Mouse (Mus musculus) erythroblast, embryonic 14.5 days (primary cell): ENCODE measurements around the gene Cdh23.

Experiments
- GATA1 ChIP-seq: IDR thresholded peaks from 2 replicates; pipeline ENCODE4 v1.6.1; 2012; ENCODE audit warnings: low read length, inconsistent platforms, mixed read lengths
- TAL1 ChIP-seq: IDR thresholded peaks from 3 replicates; pipeline ENCODE4 v1.6.1; 2012; ENCODE audit warnings: low read length, inconsistent platforms, mixed read lengths

DNA sequence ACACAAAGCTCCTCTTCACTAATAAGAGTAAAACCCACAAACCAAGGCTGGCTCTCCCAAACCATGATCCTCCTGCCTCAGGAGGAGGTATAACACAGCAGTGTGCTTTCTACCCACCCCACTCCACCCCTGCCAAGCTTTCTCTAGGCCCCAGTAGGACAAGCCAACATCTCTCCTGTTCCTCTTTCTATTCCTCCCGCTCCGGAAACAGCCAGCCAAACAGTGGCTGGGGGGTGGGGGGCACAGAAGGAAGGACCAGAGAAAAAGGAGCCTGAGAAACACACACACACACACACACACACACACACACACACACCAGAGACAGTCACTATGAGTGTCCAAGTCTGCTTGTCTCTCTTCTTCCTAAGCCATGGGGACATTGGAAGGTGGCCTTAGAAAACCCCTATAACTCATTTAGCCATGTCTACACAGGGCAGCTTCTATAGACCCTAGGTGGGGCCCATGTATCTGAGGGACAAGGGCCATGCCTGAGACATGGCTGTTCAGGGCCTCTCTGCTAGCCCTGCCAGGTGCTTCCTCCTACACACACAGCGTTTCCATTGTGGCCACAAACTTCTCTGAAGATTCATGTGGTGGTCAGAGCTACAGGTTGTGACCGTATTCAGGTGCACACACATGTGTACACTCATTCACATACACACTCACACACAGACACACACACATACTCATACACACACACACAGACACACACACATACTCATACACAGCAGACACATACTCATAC is 43.5 kb upstream of the Cdh23 start:
- TF ChIP-seq GATA1 (no peak), TAL1 (no peak)
